Mouse (Mus musculus): ENCODE results near the gene Rasgef1b.

The Rasgef1b gene

GRCm38 (mm10) chr5:99374460-99374859, 354.4 kb downstream of the Rasgef1b start:
- no peak for DNase-seq (ENCODE audit: low read depth, low spot score)

DNA sequence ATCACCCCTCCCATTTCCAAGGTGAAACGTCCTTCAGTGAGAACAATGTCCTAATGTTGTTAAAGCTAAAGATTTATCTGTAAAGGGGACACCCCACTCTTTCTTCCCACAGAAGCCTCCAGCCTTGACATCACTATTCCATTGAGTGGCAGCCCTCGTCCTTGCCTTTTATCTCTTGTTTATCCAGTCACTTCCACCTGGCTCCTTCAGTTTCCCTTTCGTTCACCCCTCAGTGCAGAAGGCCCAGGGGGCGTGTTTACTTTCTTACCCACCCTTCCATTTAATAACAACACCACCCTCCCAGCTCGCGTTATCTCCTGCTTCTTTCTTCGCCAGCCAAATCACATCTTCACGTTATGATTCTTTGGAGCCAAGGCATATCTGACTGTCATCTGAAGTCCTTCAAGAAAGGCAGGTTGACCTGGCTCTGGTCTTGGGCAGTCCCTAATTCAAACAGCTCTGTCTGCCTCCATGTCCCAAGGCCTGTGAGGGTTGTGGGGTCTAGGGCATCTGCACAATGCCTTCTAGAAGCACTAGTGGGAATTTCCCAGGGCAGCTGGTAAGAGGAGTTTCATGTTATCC, 355.2 kb downstream of the Rasgef1b start:
- no peak for DNase-seq (ENCODE audit: low read depth, low spot score)

DNA sequence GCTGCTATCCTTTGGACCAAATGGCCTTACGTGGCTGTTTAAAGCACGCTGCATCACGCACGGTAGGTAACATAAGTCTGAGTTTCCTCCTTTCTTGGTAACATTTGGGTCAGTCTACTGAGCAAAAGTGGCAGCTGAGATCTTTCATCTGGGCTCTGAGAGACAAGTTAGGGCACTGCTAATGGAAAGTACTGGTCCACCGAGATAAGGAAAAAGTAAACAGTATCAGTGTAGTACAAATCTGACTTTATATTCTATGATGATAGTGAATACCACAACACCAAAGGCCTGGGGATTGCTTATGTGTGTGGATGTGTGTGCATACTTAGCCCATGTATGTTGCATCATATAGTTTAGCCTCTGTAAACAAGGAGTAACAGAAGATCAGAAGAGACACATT, 358.2 kb downstream of the Rasgef1b start:
- DNase-seq (ENCODE audit: low read depth, low spot score), result no peak

GRCm38 (mm10) chr5:99369256-99369655, 359.6 kb downstream of the Rasgef1b start:
- DNase-seq (ENCODE audit: low read depth, low spot score), result no peak

GRCm38 (mm10) chr5:99368615-99369014, 360.2 kb downstream of the Rasgef1b start:
- DNase-seq (ENCODE audit: low read depth, low spot score), result no peak

DNA sequence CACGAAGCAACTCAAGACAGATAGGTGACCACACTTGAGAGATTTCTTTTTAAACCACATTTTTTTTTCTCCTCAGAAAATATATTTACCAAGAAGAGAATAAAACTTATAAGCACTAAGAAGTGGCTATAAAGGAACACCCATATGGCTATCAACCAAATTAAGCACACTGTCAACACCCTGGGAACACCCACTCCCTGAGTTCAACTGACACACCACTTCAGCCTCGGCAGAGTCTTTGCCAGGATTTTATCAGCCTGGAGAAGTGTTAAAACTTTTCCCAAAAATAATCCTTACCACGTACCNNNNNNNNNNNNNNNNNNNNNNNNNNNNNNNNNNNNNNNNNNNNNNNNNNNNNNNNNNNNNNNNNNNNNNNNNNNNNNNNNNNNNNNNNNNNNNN, 368.3 kb downstream of the Rasgef1b start:
- no peak for DNase-seq (ENCODE audit: low read depth, low spot score)

GRCm38 (mm10) chr5:99359251-99359650, 369.6 kb downstream of the Rasgef1b start:
- DNase-seq (ENCODE audit: low read depth, low spot score), result no peak

- DNase-seq (ENCODE audit: low read depth, low spot score), result no peak
These were observed 374.2 kb downstream of the Rasgef1b start for GRCm38 (mm10) chr5:99354640-99355132.

DNA sequence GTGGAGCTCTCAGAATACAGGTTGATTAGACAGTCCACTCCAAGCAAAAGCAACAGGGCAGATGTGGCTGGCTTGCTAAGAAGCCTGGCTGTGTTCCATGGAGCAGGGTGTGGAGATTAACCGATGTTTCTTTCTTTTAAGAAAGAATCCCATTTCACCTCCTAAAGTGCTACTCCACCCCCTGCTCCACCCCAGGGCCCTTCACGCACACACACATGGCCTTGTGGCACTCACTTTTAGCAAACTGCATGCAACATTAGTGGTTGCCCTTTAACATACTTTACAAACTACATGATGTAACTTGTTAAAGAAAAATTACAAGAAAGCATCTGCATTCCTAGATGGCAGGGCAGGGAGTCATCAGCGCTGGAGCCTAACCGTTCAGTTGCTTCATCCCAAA, 378.8 kb downstream of the Rasgef1b start:
- DNase-seq (ENCODE audit: low read depth, low spot score), result no peak

GRCm38 (mm10) chr5:99348257-99348849, 380.5 kb downstream of the Rasgef1b start:
- no peak for DNase-seq (ENCODE audit: low read depth, low spot score)

- no peak for DNase-seq (ENCODE audit: low read depth, low spot score)
These were observed 386.3 kb downstream of the Rasgef1b start for GRCm38 (mm10) chr5:99342527-99342926.

DNA sequence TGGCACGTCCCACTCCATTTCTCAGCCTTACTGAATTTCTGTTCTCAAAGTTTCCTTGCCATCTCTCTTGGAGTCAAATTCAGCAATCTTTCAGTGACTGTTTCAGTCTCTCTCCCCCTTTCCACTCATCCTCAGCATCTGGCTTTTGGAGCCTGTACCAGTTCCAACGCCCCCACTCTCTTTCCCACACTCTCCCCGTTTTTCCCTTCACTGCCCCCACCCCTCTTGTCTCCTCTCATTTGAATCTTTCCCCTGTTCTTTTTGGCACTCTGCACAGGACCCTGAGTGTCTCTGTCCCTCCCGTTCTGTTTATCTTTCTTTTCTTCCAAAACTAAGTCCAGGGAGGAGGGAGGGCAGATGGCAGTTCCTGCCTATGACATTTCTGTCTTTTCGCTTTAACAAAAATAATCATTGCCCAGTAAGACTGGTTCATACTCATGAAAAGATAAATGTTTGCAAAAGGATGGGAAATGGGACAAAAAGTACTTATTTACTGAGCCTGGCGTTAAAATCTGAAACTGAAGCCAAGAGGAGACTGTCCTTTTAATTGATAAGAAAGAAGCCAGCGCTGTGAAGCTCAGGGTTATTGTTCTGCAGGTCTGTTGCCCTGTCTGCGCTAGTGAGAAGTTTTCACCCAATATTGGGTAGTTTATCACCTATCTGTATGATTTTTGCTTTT, 388.4 kb downstream of the Rasgef1b start:
- no peak for DNase-seq (ENCODE audit: low read depth, low spot score)

DNA sequence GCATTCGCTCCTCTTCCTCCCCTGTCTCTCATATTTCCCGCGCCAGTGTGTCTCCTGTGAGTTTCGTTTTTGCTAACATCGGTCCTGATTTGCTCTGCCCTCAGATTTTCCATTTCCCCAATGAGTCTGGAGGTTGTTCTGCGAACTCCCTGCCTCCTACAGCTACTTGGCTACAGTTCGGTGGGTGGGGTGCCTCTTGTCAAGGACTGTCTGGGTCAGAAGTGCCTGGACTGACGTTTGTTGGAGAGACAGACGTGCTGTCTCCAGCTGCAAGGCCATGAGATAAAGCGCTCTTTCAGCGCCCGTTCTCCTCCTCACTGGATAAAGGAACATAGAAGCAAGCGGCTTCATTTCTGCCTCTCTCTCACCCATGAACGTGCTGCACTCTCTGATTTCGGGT, 389.1 kb downstream of the Rasgef1b start:
- DNase-seq (ENCODE audit: low read depth, low spot score), result peak; percentile 45

DNA sequence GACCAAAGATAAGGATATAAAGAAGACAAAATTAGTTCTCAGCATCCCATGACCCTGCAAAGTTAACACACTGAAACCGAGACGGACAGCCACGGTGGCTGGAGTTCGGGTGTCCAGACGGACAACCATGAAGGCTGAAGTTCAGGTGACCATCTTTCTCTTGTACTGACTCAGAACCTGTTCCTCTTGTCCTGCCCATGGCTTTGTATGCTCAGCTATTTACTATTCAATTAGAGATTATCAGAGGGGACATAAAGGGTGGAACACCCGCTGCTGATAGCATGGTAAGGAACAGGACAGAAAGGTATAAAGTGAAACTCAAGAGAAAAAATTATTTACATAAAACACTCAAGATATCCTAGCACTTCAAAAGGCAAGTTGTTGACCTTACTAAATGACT, 390.0 kb downstream of the Rasgef1b start:
- DNase-seq (ENCODE audit: low read depth, low spot score), result no peak

DNA sequence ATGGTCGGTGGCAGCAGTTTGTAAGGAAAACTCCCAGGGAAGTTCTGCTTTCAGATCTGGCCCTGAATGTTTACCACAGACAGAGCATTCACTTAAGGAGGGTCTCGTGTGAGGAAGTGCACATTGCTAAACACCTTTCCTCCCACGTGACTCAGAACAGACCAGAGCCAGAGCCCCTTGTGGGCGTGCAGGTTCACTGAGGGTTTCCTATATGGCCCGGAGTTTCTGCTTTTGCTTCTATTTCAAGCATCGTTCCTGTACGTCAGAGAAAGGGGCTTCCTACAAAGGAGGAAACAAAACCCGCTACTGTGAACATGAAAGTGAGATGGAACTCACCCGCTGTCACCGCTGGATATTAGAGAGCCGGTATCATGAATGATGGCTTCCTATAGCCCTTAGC, 392.4 kb downstream of the Rasgef1b start:
- peak; percentile 78 for DNase-seq (ENCODE audit: low read depth, low spot score)

DNA sequence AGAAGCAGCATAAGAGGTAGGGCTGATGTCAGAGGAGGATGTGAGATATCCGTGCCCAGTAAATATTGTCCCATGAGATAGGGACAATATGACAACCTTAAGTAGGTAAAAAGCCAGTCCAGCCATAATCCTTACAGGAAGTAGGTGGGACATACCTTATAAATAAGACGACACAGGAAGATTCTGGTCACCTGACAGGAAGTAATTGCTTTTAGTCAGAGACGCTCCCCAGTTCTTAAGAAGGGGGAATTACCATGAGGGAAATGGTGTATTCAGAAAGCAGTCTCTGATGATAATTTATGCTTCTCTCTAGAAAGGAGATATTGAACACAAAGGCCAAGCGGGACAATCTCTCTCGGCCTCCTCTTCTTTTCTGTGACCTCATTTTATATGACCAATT, 394.8 kb downstream of the Rasgef1b start:
- peak; percentile 50 for DNase-seq (ENCODE audit: low read depth, low spot score)

DNA sequence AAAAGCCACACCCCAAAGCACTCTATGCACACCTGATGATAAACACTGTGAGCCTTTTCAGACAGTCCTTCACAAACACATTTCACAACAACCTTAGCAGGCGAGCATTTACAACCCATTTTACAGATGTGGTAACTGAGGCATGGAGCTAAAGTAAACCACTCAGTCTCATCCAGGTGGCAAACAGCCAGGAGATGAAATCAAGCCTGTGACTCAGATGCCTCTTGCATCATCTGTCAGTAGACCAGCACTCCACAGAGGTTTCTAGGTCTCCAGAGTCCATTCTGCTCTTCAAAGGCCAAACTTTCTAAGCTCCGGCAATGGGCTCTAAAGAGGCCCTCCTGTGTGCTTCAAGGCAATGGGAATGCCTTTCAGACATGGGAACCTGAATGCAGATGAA, 396.8 kb downstream of the Rasgef1b start:
- DNase-seq (ENCODE audit: low read depth, low spot score), result no peak

GRCm38 (mm10) chr5:99329065-99329464, 399.8 kb downstream of the Rasgef1b start:
- no peak for DNase-seq (ENCODE audit: low read depth, low spot score)

DNA sequence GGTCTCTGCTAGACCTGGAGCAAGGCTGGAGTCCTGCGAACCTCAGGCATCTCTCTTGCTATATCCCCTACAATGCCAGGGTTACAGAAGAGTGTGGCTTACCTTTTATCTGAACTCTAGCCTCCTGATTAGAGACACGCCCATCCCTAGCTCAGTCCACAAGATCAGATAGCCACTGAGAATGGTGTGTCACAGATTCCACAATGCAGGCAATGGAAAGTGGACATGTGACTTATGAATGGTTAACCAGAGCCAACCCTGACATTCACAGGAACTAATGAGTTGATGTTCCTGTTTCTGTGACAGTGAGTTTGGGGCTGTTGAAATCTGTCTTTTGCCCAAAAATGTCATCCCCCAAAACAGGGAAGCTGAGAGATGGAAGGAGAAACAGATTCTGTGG, 401.8 kb downstream of the Rasgef1b start:
- DNase-seq (ENCODE audit: low read depth, low spot score), result no peak

DNA sequence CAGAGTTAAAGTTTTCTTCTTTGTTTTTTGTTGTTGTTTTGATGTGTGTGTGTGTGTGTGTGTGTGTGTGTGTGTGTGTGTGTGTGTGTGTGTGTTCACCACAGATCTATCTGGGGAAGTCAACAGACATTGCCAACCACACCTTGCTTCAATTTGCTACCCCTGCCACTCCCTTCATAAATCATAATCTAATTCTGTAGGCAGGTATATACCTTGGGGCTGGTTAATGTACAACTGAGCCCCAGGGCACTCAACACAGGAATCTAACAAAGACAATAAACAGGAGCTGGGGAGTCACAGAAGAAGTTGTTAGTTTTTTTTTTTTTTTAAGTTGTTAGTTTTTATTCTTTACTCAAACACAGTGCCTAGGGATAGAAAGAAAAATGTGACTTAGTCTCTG, 403.6 kb downstream of the Rasgef1b start:
- DNase-seq (ENCODE audit: low read depth, low spot score), result no peak

DNA sequence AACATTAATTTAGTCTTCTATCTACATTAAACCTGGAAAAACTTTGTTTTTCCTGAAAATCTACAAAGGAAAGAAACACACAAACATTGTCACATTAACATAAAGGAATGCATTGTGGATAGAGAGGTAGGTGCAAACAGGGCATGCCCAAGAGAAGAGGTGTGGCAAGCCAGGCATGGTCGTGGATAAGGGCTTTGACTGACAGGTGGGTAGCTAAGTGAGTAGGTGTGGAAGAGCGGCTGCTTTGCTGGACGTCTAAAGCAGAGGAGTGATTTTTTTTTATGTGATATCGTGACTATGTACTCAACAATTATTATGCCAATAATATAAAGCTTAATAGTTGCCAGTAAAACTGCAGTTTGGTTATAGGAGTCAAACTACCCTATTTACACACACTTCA, 408.1 kb downstream of the Rasgef1b start:
- no peak for DNase-seq (ENCODE audit: low read depth, low spot score)

DNA sequence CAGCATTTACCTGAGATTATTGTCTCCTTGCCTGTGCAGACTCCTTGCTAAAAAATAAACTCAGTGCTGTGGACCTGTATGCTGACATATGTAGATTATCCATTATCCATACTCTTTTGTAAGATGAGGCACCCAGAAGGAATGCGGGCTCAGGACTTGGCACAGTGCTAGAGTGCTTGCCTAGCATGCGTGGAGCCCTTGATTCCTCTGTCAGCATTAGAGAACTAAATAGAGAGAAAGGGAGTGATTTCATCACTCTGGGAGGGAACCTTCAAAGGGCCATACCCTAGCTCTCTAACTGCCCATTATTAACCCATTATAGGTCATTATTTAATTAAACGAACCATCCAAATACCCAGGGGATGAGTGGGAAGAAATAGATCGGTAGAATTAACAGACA, 430.9 kb downstream of the Rasgef1b start:
- no peak for DNase-seq (ENCODE audit: low read depth, low spot score)

DNA sequence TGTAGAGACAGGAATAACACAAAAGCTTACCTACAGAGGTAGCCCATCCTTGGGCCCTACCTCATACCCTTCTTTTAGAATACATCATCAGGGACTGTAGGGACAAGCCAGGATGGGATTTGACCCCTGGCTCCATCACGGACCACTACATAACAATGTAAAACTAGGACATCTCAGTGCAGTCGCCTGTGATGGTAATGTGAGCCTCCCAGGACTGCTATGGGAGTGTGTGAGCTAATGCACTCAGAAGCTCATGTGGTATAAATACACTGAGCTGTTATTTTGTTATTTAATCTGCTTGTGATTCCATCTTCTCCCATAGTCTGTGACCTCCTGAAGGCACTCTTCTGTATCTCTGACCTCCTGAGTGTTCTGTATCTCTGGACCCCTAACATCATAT, 432.5 kb downstream of the Rasgef1b start:
- DNase-seq (ENCODE audit: low read depth, low spot score), result no peak

Measured in CD4-positive, CD25-positive, alpha-beta regulatory T cell, adult 2 months (primary cell).